Mouse (Mus musculus) lung, postnatal 14 days (tissue): ENCODE data around the gene Tut1.
"Not testable (repeated sequence)": the region's sequence is repeated elsewhere in the genome, so short reads cannot be mapped to it uniquely, and the experiment has no call there.

Experiments
- DNase-seq: peaks from one replicate; pipeline ENCODE4 v3.0.0; 2021

Gene Tut1

GRCm38 (mm10) chr19:8984255-8984868 is 30.7 kb downstream of the Tut1 start:
- DNase-seq, result peak; percentile 84

- peak; percentile 32 for DNase-seq
These were observed 32.2 kb downstream of the Tut1 start for GRCm38 (mm10) chr19:8985891-8986290.

GRCm38 (mm10) chr19:8987816-8988215 is 34.2 kb downstream of the Tut1 start:
- no peak for DNase-seq

GRCm38 (mm10) chr19:8988346-8989065 is 34.9 kb downstream of the Tut1 start:
- DNase-seq, result no peak

- peak; percentile 87 for DNase-seq
These were observed 35.5 kb downstream of the Tut1 start, which contains the start of gene Ahnak for GRCm38 (mm10) chr19:8989066-8989566. Gene Ahnak, plus strand, starts transcription at chr19:8989284.

GRCm38 (mm10) chr19:8989567-8990431 is 36.2 kb downstream of the Tut1 start:
- peak; percentile 94 for DNase-seq

GRCm38 (mm10) chr19:8990432-8991102 is 36.9 kb downstream of the Tut1 start:
- DNase-seq, result no peak

- DNase-seq, result no peak
These were observed 37.7 kb downstream of the Tut1 start for GRCm38 (mm10) chr19:8991245-8991870.

- peak; percentile 52 for DNase-seq
These were observed 38.5 kb downstream of the Tut1 start for GRCm38 (mm10) chr19:8991871-8992735.

- peak; percentile 91 for DNase-seq
These were observed 39.4 kb downstream of the Tut1 start for GRCm38 (mm10) chr19:8992769-8993624.

GRCm38 (mm10) chr19:8993625-8993912 is 39.9 kb downstream of the Tut1 start:
- DNase-seq, result no peak

- no peak for DNase-seq
These were observed 41.4 kb downstream of the Tut1 start for GRCm38 (mm10) chr19:8994813-8995607.

- DNase-seq, result no peak
These were observed 43.0 kb downstream of the Tut1 start for GRCm38 (mm10) chr19:8996601-8997000.

- peak; percentile 94 for DNase-seq
These were observed 43.9 kb downstream of the Tut1 start for GRCm38 (mm10) chr19:8997546-8997945.

- no peak for DNase-seq
These were observed 44.9 kb downstream of the Tut1 start for GRCm38 (mm10) chr19:8998546-8998945.

GRCm38 (mm10) chr19:8999223-8999622 is 45.6 kb downstream of the Tut1 start:
- DNase-seq, result peak; percentile 40

- not testable (repeated sequence) for DNase-seq
These were observed 53.3 kb downstream of the Tut1 start for GRCm38 (mm10) chr19:9006915-9007314.
